Mouse (Mus musculus) layer of hippocampus, adult 9-11 months (tissue): Measurements from ENCODE around the gene Vmn2r11.
"Not testable (repeated sequence)": the region's sequence is repeated elsewhere in the genome, so short reads cannot be mapped to it uniquely, and the experiment has no call there.

Source experiments
- DNase-seq: peaks from one replicate; pipeline ENCODE4 v3.0.0; 2022

Vmn2r11 gene

DNA sequence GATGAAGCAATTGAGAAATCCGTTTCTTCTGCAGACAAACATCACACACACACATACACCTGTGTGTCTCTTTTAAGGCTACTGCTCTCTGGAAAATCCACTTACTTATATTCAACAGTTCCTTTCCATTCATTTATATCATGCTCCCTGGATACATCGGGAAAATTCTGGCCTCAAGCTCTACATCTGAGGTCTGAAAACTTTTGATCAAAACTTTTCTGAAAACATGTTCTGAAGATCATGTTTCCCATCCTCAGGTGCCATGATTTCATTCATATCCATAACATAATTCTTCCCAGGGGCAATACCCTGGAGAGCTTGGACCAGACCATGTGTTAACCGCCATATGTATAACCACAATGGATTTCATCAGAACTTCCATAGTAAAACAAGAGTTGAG is at the start of gene Vmn2r11:
Vmn2r11 (minus strand) TSS at position 101 of the 400 bp plus-strand sequence.
- not testable (repeated sequence) for DNase-seq

DNA sequence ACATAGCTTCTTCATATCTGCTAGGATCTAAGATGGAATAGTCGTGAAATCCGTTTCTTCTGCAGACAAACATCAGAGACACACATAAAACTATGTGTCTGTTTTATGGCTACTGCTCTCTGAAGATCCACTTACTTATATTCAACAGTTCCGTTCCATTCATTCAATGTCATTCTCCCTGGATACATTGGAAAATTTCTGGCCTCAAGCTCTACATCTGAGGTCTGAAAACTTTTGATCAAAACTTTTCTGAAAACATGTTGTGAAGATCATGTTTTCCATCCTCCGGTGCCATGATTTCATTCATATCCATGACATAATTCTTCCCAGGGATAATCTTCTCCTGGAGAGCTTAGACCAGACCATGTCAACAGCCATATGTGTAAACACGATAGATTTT is 38.5 kb upstream of the Vmn2r11 start, which contains the start of gene Vmn2r12:
Vmn2r12 (minus strand) TSS at position 101 of the 400 bp plus-strand sequence.
- not testable (repeated sequence) for DNase-seq

DNA sequence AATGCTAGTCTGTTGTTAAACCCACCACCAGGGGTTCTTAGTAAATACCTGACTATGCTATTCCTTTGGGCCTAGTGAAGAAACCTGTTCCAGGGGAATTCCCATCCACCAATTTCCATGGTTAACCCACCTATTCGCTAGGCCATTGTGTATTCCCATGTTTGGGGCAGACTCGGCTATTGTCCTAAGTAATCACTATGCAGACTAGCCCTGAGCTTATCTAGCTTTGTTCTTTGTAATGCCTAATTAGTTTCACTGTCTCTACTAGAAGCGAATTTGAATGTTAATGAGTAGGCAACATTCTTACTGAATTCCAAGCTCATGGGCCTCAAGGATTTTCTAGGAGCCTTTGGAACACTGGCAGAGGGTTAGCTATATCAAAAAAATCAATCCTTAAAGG is 37.1 kb upstream of the Vmn2r11 start:
- DNase-seq = not testable (repeated sequence)

DNA sequence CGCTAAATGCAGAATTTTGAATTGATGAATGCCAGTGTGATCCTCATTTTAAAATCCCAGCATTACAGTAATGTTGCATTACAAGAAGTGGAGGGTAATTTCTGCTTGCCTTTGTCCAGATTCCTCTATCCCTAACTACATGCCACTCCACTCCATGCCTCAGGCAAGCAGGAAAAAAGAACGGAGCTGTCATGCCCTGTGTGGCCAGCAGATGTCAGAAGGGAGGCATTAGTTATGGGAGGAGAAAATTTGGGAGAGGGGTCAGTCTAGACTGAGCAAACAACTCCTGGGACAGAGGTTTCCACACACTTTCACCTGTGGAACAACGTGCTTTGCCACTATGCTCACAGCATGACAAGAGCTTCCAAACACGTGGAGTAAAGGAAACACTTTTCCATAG is 12.6 kb upstream of the Vmn2r11 start:
- not testable (repeated sequence) for DNase-seq

DNA sequence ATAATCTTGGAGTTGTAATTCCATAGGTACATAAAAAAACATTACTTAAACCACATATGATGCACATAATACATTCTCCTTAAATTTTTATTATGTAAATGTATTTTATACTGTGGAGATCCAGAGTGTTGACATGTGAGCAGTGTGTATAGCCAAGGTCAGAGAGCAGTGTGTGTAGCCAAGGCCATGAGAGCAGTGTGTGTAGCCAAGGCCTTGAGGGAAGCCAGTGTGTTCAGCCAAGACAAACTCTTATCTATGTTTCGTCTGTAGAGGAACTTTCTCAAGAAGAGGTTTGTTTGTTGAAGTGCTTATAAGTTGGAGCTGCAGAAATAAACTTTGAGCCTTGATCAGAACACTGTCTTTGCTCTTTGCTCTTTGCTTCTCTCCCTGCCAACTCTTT is 4.1 kb downstream of the Vmn2r11 start:
- DNase-seq = no peak

DNA sequence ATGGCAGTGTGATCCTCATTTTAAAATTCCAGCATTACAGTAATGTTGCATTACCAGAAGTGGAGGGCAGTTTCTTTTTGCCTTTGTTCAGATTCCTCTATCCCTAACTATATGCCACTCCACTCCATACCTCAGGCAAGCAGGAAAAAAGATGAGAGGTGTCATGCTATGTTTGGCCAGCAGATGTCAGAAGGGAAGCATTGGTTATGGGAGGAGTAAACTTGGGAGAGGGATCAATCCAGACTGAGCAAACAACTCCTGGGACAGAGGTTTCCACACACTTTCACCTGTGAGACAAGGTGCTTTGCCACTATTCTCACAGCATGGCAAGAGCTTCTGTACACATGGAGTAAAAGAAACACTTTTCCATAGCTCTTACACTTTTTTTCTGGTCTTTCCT is 26.8 kb downstream of the Vmn2r11 start:
- no peak for DNase-seq

DNA sequence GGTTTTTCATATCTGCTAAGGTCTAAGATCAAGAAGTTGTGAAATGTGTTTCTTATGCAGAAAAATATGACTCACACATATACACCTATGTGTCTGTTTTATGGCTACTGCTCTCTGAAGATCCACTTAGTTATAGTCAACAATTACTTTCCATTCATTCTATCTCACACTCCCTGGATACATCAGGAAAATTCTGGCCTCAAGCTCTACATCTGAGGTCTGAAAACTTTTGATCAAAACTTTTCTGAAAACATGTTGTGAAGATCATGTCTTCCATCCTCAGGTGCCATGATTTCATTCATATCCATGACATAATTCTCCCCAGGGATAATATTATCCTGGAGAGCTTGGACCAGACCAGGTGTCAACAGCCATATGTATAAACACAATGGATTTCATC is 52.9 kb downstream of the Vmn2r11 start, which contains the start of gene Vmn2r10:
Vmn2r10 (minus strand) TSS at position 101 of the 400 bp plus-strand sequence.
- not testable (repeated sequence) for DNase-seq
